ENCODE assay signal across 21 mouse cellular contexts in the genomic region with DNA sequence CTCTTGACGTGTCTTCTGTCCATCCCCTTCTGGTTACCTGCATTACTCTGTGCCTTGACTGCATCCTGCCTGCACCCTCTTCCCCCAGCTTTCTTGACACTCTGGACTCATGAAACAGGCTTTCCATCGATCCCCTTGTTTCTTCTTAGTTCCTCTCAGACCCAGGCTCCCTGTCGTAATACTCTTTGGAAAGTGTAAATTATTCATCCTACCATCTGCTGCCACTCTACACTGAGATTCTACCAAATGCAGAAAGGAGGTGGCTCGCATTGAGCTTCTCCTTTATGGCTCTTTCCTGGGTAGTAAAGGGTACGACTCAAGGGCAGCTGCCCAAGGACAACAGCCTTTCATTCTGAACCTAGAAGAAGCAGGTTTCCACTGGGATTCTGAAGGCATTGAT.
DNase-seq lines count a peak whose midpoint lies in the region; ATAC-seq lines count a peak whose summit lies in the region.
"Had no signal": no experiment of that assay in that cellular context is flagged by ENCODE, and none has a peak within 500 bp of the region (broad histone marks: within the 10 kb centered on the region; RNA-seq: fewer than 3 reads in every experiment).

No protein-coding gene starts in this region.

- no peak for ATAC-seq in forebrain, embryonic 14.5 days
- no peak for ATAC-seq in forebrain, embryonic 13.5 days
- ATAC-seq in heart, embryonic 12.5 days (ENCODE audit: insufficient number of reproducible peaks, low FRiP score), result no peak
- no peak for ATAC-seq in midbrain, embryonic 12.5 days (ENCODE audit: low FRiP score, low read depth)
- ATAC-seq in midbrain, embryonic 16.5 days, result no peak
- ATAC-seq: CD4-positive, CD25-positive, alpha-beta regulatory T cell, adult 4 months; intestine, embryonic 15.5 days had no signal

- peak; percentile 27 for DNase-seq in forebrain, embryonic 14.5 days (ENCODE audit: low spot score)
- peak; percentile 29 for DNase-seq in heart, adult 11 months
- no peak for DNase-seq in layer of hippocampus, adult 9-11 months
- DNase-seq: adrenal gland, adult 8-10 months; adrenal gland, postnatal 36 days; B cell, adult 2 months; cerebellum, adult 11-12 months; cerebellum, adult 9-10 months; cerebellum, postnatal 25 days; heart, adult 2 months had no signal

- H3K4me1 ChIP-seq in forebrain, embryonic 14.5 days (ENCODE audit: control insufficient read depth, insufficient read depth, low read length), result no peaks in the 10 kb centered on the region
- no peaks in the 10 kb centered on the region for H3K4me1 ChIP-seq in forebrain, embryonic 13.5 days
- peaks cover 4% of the 10 kb centered on the region for H3K4me1 ChIP-seq in heart, embryonic 12.5 days (replicated peaks)
- H3K4me1 ChIP-seq in midbrain, embryonic 12.5 days, result no peaks in the 10 kb centered on the region
- H3K4me1 ChIP-seq in midbrain, embryonic 16.5 days (ENCODE audit: control insufficient read depth, insufficient read depth, low read length), result no peaks in the 10 kb centered on the region
- H3K4me1 ChIP-seq: intestine, embryonic 15.5 days had no signal

- no peak overlapping the region for H3K4me3 ChIP-seq in forebrain, embryonic 14.5 days (ENCODE audit: low read depth, low read length)
- H3K4me3 ChIP-seq in forebrain, embryonic 13.5 days, result no peak overlapping the region
- H3K4me3 ChIP-seq in heart, embryonic 12.5 days, result no peak overlapping the region
- no peak overlapping the region for H3K4me3 ChIP-seq in midbrain, embryonic 12.5 days
- H3K4me3 ChIP-seq in midbrain, embryonic 16.5 days (ENCODE audit: low read depth, low read length), result no peak overlapping the region
- H3K4me3 ChIP-seq: embryonic facial prominence, embryonic 12.5 days; heart, adult 2 months; hindbrain, embryonic 10.5 days; intestine, embryonic 15.5 days had no signal

- H3K9me3 ChIP-seq in forebrain, embryonic 14.5 days (replicated peaks; ENCODE audit: control insufficient read depth, low read length), result no peaks in the 10 kb centered on the region
- H3K9me3 ChIP-seq in forebrain, embryonic 13.5 days (replicated peaks), result no peaks in the 10 kb centered on the region
- no peaks in the 10 kb centered on the region for H3K9me3 ChIP-seq in heart, embryonic 12.5 days (replicated peaks)
- H3K9me3 ChIP-seq in midbrain, embryonic 12.5 days, result no peaks in the 10 kb centered on the region
- H3K9me3 ChIP-seq in midbrain, embryonic 16.5 days (replicated peaks; ENCODE audit: control insufficient read depth, low read length, poor library complexity, severe bottlenecking), result no peaks in the 10 kb centered on the region
- H3K9me3 ChIP-seq: embryonic facial prominence, embryonic 12.5 days; hindbrain, embryonic 10.5 days; intestine, embryonic 15.5 days had no signal

- H3K27ac ChIP-seq in forebrain, embryonic 14.5 days (ENCODE audit: low read depth, low read length), result no peak overlapping the region
- H3K27ac ChIP-seq in forebrain, embryonic 13.5 days, result no peak overlapping the region
- no peak overlapping the region for H3K27ac ChIP-seq in heart, embryonic 12.5 days (ENCODE audit: poor library complexity, severe bottlenecking)
- H3K27ac ChIP-seq in midbrain, embryonic 12.5 days (replicated peaks), result 0 out of 2 replicates have a peak overlapping the region, but pooled peaks have one; percentile 15
- no peak overlapping the region for H3K27ac ChIP-seq in midbrain, embryonic 16.5 days (ENCODE audit: low read length)
- H3K27ac ChIP-seq: embryonic facial prominence, embryonic 12.5 days; heart, adult 2 months; hindbrain, embryonic 10.5 days; hindbrain, embryonic 14.5 days; intestine, embryonic 15.5 days had no signal

- no peak overlapping the region for H3K9ac ChIP-seq in forebrain, embryonic 14.5 days (ENCODE audit: low read length)
- H3K9ac ChIP-seq in forebrain, embryonic 13.5 days, result no peak overlapping the region
- H3K9ac ChIP-seq in heart, embryonic 12.5 days, result no peak overlapping the region
- no peak overlapping the region for H3K9ac ChIP-seq in midbrain, embryonic 12.5 days (replicated peaks)
- H3K9ac ChIP-seq in midbrain, embryonic 16.5 days (ENCODE audit: low read depth, low read length), result no peak overlapping the region
- H3K9ac ChIP-seq: embryonic facial prominence, embryonic 12.5 days; hindbrain, embryonic 14.5 days; intestine, embryonic 15.5 days had no signal

- no peaks in the 10 kb centered on the region for H3K27me3 ChIP-seq in forebrain, embryonic 14.5 days (replicated peaks; ENCODE audit: control insufficient read depth, insufficient read depth, low read length)
- no peaks in the 10 kb centered on the region for H3K27me3 ChIP-seq in forebrain, embryonic 13.5 days
- H3K27me3 ChIP-seq in heart, embryonic 12.5 days (replicated peaks), result no peaks in the 10 kb centered on the region
- no peaks in the 10 kb centered on the region for H3K27me3 ChIP-seq in midbrain, embryonic 12.5 days
- H3K27me3 ChIP-seq in midbrain, embryonic 16.5 days (ENCODE audit: control insufficient read depth, insufficient read depth, low read depth, low read length), result no peaks in the 10 kb centered on the region
- H3K27me3 ChIP-seq: embryonic facial prominence, embryonic 12.5 days; intestine, embryonic 15.5 days had no signal

- H3K36me3 ChIP-seq in forebrain, embryonic 14.5 days (ENCODE audit: control insufficient read depth, insufficient read depth, low read length), result no peaks in the 10 kb centered on the region
- no peaks in the 10 kb centered on the region for H3K36me3 ChIP-seq in forebrain, embryonic 13.5 days (ENCODE audit: poor library complexity, severe bottlenecking)
- no peaks in the 10 kb centered on the region for H3K36me3 ChIP-seq in heart, embryonic 12.5 days
- H3K36me3 ChIP-seq in midbrain, embryonic 12.5 days, result no peaks in the 10 kb centered on the region
- H3K36me3 ChIP-seq in midbrain, embryonic 16.5 days (ENCODE audit: control insufficient read depth, insufficient read depth, low read length), result no peaks in the 10 kb centered on the region
- H3K36me3 ChIP-seq: embryonic facial prominence, embryonic 12.5 days; G1E; hindbrain, embryonic 10.5 days; intestine, embryonic 15.5 days had no signal

- H3K4me2 ChIP-seq in forebrain, embryonic 14.5 days (ENCODE audit: low read length), result no peak overlapping the region
- H3K4me2 ChIP-seq in forebrain, embryonic 13.5 days, result no peak overlapping the region
- H3K4me2 ChIP-seq in heart, embryonic 12.5 days, result no peak overlapping the region
- H3K4me2 ChIP-seq in midbrain, embryonic 12.5 days (replicated peaks), result no peak overlapping the region
- no peak overlapping the region for H3K4me2 ChIP-seq in midbrain, embryonic 16.5 days (ENCODE audit: low read length)
- H3K4me2 ChIP-seq: embryonic facial prominence, embryonic 12.5 days; heart, embryonic 11.5 days; hindbrain, embryonic 14.5 days; intestine, embryonic 15.5 days had no signal

- 75% methylated on average over 5 of the region's 5 CpGs for WGBS in forebrain, embryonic 14.5 days
- WGBS in forebrain, embryonic 13.5 days, result 77% methylated on average over 5 of the region's 5 CpGs
- 78% methylated on average over 5 of the region's 5 CpGs for WGBS in heart, embryonic 12.5 days
- WGBS in midbrain, embryonic 12.5 days, result 77% methylated on average over 5 of the region's 5 CpGs
- WGBS in midbrain, embryonic 16.5 days, result 63% methylated on average over 5 of the region's 5 CpGs
